Mouse (Mus musculus) spleen, adult 2 months (tissue): ENCODE measurements around the gene Arhgap9.

Experiments
- CTCF ChIP-seq: fragments of 200-500 bp; IDR thresholded peaks from 2 replicates; pipeline ENCODE4 v1.5.1; 2011; ENCODE audit warnings: mild to moderate bottlenecking, inconsistent platforms; ENCODE audit not compliant: insufficient read depth, insufficient read length, insufficient replicate concordance; ENCODE audit errors: extremely low read depth
- POLR2A ChIP-seq: fragments of 200-500 bp; IDR thresholded peaks from 2 replicates; pipeline ENCODE4 v1.6.1; 2011; ENCODE audit warnings: low read depth, low read length, inconsistent platforms

GRCm38 (mm10) chr10:127349810-127350209 is 28.0 kb downstream of the Arhgap9 start:
- TF ChIP-seq POLR2A (no peak), CTCF (no peak)
